Mouse (Mus musculus) Muller cell, postnatal 12 days (primary cell): ENCODE results near the gene Dop1b.
A peak's percentile ranks its signal among the peaks of the same experiment; 100 is the strongest.
"Not testable (repeated sequence)": the region's sequence is repeated elsewhere in the genome, so short reads cannot be mapped to it uniquely, and the experiment has no call there.

Source experiments
- DNase-seq: peaks from one replicate; pipeline ENCODE4 v3.0.0-alpha.2; 2015; ENCODE audit errors: inconsistent ontology term

Gene Dop1b

DNA sequence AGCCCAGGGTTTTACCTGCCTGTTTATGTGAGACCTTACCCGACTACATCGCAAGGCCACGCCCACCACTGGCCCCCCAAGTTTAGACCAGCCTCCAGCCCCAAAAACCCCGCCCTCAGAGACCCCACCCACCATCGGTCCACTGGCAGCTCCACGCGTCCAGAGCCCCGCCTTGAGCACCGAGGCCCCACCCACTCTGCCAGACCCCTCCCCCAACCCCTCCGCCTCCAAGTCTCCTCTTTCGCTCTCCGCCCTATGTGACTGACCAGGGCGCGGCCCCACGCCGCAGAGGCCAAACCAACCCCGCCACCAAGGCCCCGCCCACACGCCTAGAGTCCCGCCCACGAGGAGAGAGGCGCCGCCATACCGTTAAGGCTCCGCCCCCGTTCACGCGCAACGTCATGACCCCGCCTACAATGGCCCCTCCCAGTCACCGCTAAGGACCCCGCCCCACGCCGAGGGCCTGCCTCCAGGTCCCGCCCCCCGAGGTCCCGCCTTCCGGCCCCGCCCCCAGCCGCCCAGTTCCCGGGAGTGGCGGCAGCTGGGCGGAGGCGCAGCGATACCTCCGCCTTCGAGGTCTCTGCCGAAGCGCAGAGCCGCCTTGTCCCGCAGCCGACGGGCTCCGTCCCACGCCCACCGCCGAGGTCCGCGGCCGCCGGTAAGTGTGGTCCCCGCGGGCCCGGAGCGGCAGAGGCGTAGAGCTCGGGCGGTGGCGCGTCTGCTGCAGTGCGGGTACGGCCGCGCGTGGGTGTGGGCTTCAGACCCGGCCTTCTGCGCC lies at the start of gene Dop1b:
Dop1b (plus strand) TSS at position 494 of the 778 bp plus-strand sequence.
- DNase-seq, result peak; percentile 100

DNA sequence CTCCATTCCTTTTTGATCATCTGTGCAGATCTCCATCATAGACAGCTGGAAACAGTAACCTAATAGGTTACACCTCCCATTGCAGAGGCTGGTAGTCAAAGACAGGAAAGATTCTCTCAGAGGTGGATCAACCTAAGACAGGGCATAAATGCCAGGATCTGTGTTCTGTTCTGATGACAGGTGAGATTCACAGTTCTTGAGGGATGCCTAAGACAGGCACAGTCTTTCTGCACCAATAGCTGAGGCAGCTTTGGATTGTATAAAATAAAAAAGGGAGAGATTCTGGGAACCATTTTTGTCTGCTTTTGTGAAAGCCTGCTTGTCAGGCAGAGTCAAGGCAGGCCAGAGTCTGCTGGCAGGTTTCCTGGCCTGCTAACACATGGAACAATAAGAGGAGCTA lies 43.7 kb upstream of the Dop1b start:
- no peak for DNase-seq

DNA sequence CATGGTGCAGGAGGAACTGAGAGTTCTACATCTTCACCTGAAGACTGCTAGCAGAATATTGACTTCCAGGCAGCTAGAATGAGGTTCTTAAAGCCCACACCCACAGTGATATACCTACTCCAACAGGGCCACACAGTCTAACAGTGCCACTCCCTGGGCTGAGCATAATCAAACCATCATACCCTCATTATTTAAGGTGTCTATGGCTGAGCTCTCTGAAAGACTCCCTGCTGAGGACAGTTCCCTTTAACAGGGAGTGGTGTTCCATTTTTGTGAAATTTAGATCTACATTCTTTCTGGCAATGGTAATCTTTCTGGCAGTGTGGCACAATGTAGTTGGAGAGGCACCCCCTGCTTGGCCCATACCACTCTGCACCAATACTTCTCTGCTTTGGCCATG lies 42.2 kb upstream of the Dop1b start:
- no peak for DNase-seq

DNA sequence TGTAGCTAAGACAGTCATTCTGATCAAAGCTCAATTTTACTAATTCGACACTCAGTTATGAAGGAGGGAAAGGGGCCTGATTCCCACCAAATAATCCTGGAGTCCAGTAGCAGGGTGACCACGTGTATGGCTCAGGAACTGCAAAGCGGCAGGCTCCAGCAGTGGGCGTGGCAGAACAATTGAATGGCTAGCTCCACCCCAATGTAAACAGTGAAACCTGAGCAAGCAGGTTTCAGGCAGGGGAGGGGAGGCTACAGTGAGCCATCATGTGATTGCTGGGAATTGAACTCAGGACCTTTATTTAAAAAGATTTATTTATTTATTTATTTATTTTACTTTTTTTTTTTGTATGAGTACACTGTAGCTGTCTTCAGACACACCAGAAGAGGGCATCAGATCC lies 41.2 kb upstream of the Dop1b start:
- DNase-seq, result not testable (repeated sequence)

DNA sequence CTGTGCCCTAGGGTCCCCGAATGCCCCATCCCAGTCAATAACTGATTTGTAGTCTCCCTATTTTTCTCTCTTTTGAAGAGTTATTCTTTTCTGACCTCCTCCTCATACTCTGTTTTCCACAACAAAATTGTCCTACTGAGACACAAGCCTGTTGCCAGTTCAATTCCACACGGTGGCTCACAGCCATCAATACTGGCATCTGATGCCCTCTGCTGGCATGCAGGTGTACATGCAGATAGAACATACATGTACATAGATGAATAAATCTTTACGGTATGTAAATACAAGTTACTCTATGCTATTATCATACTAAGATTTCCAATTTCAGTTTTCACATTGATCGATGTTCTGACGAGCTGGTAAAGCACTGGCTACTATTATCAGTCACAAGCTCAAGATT lies 40.6 kb upstream of the Dop1b start:
- DNase-seq, result no peak

DNA sequence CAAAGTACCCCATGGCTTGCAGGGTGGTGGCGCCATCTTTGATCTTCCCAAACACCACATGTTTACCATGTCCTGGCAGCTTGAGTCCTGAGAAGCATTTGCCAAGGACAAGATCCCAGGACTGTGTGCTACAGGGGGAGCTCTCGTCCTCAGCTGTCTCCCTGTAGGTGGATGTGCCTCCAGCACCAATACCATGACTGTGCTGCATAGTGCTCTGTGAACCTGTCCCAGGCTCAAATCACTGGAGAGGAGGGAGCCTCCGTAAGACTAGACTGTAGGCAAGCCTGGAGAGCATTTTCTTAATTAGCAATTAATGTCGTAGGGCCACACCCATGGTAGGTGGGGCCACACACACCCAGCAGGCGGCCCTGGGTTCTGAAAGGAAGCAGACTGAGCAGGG lies 35.3 kb upstream of the Dop1b start:
- no peak for DNase-seq

DNA sequence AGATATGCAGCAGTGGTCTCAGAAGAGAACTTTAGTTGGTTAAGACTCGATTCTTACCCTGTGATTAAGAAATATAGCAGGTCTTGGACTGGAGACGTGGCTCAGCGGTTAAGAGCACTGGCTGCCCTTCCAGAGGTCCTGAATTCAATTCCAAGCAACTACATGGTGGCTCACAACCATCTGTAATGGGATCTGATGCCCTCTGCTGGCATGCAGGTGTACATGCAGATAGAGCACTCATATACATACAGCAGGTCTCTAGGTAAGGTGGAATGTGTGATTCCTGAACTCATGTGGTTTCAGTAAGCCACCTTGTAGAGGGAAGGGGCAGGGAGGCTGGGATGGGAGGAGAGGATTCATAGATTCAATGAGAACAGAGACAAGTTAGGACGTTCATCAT lies 33.5 kb upstream of the Dop1b start:
- DNase-seq, result no peak

DNA sequence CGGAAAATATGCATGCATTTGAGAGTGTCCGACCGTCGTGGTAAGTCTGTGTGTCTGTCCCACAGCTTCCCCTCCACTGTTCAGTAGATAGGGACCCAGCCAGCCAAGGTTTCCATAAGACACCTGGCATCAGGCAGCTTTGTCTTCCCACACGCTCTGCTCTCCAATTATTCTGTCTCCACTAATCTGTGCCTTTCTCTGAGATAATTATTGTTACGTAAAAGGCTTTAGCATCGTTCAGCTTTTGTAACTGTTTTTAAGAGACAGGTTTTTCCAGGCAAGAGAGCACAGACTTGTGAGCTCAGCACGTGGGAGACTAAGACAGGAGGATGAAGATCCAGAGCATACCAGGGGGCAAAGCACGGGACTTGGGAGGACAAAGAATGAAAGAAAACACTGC lies 32.5 kb upstream of the Dop1b start:
- no peak for DNase-seq

DNA sequence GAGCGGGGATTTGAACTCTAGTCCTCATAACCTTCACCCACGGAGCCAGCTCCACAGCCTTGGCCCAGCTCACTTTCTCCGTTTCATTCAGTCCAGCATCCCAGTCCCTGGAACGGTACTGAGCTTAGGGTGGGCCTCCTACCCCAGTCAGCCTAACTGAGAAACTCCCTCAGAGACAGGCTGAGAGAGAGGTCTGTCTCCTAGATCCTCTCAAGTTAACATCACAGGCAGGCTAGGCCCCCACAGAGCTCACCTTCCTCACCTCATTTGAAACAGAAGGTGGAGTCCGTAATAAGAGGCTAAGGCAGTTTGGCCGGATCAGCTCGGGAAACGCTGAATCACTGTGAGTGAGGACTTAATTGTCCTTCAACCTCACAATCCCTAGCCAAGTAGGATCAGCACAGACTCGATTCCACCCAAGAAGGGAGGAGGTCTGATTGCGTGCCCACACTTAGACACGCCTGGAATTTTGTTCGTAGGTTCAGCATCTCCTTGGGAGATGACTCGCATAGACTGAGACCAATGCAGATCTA lies 29.5 kb upstream of the Dop1b start:
- DNase-seq, result no peak

DNA sequence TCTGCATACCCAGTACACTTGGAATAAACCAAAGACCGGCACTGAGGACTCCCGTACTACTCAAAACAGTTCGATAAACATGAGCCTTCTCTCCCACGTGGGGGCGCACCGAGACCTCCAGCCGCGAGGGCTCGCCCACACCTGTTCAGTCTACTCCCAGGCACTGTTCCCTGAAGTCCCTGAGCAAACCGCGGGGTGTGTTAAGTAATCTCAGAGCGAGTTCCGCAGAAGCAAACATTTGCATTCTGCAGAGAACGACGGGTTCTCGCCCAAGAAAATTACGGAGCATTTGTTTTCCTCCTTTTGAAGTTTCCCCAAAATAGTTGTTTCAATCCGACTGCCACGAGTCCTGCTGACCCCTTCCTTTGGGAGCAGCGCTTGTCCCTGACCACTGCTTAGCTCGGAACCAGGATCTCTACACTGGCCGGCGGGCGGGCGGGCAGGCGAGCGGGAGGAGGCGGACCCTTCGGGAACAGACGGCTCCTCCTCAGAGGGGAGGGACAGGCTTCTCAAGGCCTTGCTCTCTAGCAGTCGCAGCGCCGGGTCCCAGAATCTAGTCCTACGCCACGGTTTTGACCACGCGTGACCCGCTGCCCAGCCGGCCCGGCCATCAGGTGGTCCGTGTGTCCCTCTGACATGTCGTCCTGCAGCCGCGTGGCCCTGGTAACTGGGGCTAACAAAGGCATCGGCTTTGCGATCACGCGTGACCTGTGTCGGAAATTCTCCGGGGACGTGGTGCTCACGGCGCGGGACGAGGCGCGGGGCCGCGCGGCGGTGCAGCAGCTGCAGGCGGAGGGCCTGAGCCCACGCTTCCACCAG lies 28.8 kb upstream of the Dop1b start, which contains the start of gene Cbr3:
Cbr3 (plus strand) TSS at position 527 of the 819 bp plus-strand sequence.
- DNase-seq, result peak; percentile 83

DNA sequence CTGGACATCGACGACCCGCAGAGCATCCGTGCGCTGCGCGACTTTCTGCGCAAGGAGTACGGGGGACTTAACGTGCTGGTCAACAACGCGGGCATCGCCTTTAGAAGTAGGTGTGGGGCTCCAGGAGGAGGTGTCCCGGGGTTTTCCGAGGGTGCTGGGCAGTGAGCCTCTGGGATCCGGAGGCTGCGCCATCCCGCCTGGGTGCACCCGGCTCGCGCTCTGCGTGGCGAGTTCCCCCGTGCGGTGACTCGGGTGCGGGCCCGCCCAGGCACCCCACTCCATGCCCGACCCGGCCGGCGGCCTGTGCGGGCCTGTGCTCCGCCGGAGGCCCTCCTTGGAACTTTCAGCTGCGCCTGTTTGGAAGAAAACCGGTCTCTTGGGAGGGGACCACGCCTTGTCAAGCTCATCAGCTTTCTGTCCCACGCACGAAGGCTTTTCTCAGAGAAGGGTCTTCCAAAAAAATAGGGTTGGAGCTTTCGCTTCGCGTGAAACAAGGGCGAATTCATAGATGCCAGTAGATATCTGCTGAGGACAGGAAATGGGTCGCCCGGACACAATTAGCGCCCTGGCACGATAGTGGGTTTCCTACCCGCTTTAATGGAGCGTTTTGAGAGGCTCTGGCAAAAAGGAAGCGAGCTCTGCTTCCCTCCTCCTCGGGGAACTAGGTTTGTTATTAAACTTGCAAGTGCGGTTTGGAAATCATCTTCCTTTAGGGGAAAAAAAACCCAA lies 28.0 kb upstream of the Dop1b start:
- DNase-seq, result peak; percentile 69

DNA sequence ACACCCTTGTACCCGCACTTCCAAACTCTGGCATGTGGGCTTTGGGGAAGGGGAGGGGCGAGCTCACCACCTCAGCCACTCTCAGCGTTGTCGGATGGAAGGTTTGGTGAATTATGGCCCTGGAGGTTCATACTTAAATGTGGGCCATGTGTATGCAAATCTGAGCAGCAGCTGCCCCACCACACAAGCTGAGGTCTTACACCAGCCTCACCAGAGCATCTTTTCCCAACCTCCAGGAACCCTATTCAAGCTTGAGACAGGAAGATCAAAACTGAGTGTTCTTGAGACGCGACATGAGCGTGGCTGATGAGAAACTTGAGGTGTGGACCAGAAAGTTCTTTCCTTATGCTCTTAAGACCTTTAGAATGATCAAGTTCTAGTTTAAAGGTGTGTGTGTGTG lies 27.3 kb upstream of the Dop1b start:
- DNase-seq, result no peak

DNA sequence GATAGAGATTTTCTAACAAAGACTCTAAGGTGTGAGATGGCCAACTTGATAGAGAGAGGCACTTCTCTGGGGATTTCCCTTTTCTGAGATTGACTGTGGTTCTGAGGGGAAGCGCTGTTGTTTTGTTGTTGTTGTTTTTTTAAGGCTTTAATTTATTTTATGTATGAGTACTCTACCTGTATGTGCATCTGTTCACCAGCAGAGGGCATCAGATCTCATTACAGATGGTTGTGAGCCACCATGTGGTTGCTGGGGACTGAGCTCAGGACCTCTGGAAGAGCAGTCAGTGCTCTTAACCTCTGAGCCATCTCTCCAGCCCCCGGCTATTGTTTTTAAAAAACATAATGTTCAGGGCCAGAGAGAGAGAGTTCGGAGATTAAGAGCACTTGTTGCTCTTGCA lies 25.9 kb upstream of the Dop1b start:
- DNase-seq, result not testable (repeated sequence)

DNA sequence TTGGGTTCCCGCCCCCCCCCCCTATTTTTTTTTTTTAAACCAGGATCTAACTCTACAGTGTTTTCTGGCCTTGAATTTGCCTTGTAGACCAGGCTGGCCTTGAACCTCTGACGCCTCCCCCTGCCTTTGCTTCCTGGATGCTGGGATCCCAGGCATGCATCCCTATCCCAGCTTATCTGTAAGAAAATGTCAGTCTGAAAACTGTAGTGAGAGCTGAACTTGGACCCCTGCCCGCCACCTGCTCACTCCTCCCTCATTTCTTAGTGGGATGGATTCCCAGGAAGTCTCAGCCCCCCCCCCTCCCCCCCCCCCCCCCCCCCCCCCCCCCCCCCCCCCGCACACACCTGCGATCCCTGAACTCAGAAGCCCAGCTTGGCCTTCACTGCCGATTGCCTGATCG lies 25.3 kb upstream of the Dop1b start:
- DNase-seq, result no peak

DNA sequence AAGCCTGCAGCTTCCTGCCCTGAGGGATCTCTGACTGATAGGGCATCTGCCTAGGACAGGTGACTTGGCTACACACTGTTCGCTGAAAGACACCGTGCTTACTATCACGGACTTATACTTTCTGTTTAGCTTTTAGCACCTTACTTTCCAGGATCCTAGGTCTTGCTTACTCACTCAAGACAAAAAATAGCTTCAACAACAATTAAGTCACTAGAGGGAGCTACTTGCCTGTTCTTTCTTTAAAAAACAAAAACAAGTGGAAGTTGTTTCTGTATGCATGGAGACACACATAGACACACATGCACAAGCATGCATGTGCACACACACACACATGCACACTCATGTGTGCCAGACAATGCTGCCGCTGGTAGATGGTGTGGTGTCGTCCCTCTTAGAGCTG lies 24.8 kb upstream of the Dop1b start:
- DNase-seq, result peak; percentile 33

DNA sequence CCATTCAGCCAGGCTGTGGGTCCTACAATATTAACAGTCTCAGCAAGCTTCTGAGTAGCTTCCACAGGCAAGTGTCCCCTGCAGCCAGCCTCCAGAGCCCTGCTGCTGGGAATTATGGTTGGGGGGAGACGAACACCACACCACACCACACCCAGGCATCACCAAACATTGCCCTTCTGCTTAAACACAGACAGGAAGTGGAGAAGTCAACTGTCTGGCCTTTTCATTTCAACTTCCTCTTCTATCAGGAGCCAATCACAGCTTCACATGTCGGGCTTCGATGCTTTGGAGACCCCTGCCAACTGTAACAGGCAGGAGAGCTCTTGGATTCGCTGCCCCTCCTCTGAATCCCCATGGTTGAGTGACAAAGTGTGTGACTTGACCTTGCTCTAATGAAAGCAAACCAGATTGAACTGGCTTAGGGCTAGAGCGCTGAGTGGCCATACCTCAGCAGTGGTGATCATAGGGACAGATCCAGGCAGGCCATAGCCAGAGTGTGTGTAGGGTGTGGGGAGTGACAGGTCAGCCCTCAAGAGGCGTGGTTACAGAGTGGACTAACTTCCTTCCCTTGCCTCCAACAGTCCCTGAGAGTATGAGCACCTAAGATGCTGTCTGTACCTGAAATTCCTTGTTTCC lies 20.4 kb upstream of the Dop1b start:
- no peak for DNase-seq

DNA sequence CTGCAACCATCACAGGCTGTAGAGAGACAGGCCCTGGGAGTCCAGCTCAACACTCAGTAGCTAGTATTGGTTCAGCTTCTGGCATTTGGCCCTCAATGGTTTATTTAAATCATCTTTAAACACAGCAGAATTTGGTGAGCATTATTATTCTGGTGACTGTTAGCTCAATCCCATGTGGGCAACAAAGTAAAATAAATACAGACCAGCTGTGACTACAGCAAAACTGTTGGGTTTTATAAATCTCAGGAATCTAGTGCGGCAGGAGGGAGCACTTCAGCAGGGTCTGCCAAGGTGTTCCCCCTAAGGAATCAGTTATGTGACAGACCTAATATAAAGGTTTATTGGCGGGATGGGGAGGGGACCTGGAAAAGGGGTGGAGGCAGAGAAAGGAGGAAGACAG lies 19.0 kb upstream of the Dop1b start:
- DNase-seq, result no peak

DNA sequence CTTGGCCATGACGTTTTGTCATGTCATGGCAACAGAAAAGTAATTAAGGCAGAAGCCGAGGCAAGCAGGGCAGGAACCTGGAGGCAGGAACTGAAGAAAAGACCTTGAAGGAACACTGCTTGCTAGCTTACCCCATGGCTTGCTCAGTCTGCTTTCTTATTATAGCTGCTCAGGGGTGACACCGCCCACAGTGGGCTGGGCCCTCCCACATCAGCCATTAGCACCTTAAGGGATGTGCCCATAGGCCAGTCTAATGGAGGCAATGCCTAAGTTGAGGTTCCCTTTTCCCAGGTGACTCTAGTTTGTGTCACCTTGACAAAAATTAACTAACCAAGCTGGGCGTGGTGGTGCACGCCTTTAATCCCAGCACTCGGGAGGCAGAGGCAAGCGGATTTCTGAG lies 4.6 kb upstream of the Dop1b start:
- no peak for DNase-seq

DNA sequence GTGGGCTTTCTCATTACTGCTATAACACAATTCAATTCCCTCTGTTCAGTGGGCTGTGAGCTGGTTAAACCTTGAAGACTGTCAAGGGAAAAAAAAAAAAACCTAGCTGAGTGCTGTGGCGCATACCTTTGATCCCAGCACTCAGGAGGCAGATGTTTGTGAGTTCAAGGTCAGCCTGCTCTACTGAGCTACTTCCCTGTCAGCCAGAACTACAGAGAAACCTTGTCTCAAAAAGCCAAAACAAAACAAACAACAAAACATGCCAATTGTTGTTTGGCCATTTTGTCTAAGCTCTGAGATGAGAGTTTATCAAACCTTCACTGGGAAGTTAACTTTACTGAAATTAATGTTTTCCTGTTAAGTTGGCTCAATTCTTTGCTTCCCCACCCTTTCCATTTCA lies 2.5 kb upstream of the Dop1b start:
- no peak for DNase-seq

DNA sequence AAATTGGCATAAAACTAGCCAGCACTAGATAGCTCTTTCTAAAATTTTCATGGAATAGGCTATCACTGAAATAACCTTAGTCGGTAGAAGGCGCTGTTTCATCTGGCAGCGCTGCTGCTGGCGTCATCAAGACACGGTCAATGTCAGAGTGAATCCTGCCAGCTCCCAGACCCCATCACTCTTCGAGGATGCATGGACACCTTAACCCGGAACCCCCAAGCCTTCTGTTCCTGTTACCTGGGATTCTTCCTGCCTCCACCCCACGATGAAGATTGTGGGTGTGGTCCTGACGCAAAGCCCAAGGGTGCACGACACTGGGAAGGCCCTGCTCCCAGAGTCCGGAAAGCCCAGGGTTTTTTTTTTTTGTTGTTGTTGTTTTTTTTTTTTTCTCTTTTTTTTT lies 780 bp upstream of the Dop1b start:
- peak; percentile 84 for DNase-seq

DNA sequence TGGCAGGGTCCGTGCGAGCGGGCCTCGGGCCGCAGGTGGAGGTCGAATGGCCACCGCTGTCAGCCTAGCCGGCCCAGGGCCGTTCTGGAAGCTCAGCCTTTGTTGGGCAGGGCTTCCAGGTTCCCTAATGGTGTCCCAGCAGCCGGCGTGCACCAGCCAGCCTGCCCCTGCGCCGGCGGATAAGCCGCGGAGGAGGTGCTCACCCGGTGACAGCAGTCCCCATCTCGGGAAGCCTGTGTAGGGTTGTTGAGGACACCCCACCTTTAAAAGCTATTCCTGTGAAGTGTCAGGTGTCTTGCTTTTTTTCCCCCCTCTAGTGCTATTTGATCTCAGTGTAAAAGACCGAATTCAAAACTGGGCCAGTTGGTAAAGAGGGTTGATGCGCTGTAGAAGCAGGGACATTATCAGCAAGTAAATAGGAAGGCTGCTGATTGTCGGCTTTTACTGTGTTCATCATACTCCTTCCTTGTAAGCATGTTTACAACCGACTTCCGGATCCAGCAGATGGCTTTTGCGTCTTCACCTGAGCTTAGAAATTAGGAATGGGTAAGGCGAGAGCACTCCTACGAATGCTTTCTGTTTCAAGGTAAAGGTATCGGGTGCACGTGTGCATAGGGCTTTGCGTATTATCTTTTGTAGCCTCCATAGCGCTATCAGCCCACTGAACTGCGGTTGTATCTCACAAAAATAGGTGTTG lies 633 bp downstream of the Dop1b start:
- DNase-seq, result no peak
